Mouse (Mus musculus): ENCODE measurements around the gene Zfp942.

Zfp942 gene

GRCm38 (mm10) chr17:21962107-21962907 lies at the start of gene Zfp942, which contains the start of gene Zfp943:
Zfp942 (minus strand) TSS chr17:21962464.
Zfp943 (plus strand) TSS chr17:21962552.
- peak; percentile 65 for DNase-seq

- DNase-seq = no peak
These were observed 1.0 kb upstream of the Zfp942 start for GRCm38 (mm10) chr17:21963302-21963701.

GRCm38 (mm10) chr17:21909456-21910052 lies 52.7 kb downstream of the Zfp942 start, which contains the start of gene Zfp995:
Zfp995 (minus strand) TSS chr17:21909926.
- peak; percentile 42 for DNase-seq

- peak; percentile 6 for DNase-seq
These were observed 53.2 kb downstream of the Zfp942 start for GRCm38 (mm10) chr17:21909039-21909438.
